Comparison of ENCODE assay signal across 18 mouse cellular contexts in genomic region chr3:126463119-126463815, GRCm38 (mm10).
DNase-seq lines count a peak whose midpoint lies in the region; ATAC-seq and TF ChIP-seq lines count a peak whose summit lies in the region.
"Had no signal": no experiment of that assay in that cellular context is flagged by ENCODE, and none has a peak within 500 bp of the region (broad histone marks: within the 10 kb centered on the region; RNA-seq: fewer than 3 reads in every experiment).

No protein-coding gene starts in this region.

- no peak overlapping the region for H3K4me2 ChIP-seq in hindbrain, postnatal 0 days (ENCODE audit: low read depth, low read length)
- no peak overlapping the region for H3K4me2 ChIP-seq in hindbrain, embryonic 12.5 days (replicated peaks)
- H3K4me2 ChIP-seq in midbrain, embryonic 14.5 days (ENCODE audit: low read length), result no peak overlapping the region
- no peak overlapping the region for H3K4me2 ChIP-seq in midbrain, embryonic 16.5 days (ENCODE audit: low read length)
- H3K4me2 ChIP-seq: embryonic facial prominence, embryonic 13.5 days; heart, embryonic 13.5 days; limb, embryonic 15.5 days; stomach, embryonic 15.5 days had no signal

- TF ChIP-seq CTCF in hindbrain, postnatal 0 days (IDR thresholded peaks at IDR 0.05; ENCODE audit: low read depth), result no peak

- no peak overlapping the region for H3K4me3 ChIP-seq in hindbrain, postnatal 0 days (ENCODE audit: low read length)
- H3K4me3 ChIP-seq in hindbrain, embryonic 12.5 days, result no peak overlapping the region
- no peak overlapping the region for H3K4me3 ChIP-seq in midbrain, embryonic 14.5 days (replicated peaks; ENCODE audit: low read depth, low read length)
- H3K4me3 ChIP-seq in midbrain, embryonic 16.5 days (ENCODE audit: low read depth, low read length), result no peak overlapping the region
- H3K4me3 ChIP-seq: embryonic facial prominence, embryonic 13.5 days; heart, embryonic 13.5 days; limb, embryonic 15.5 days; midbrain, embryonic 10.5 days; stomach, embryonic 15.5 days had no signal

- no peaks in the 10 kb centered on the region for H3K36me3 ChIP-seq in hindbrain, postnatal 0 days (ENCODE audit: insufficient read depth, low read length)
- H3K36me3 ChIP-seq in hindbrain, embryonic 12.5 days, result no peaks in the 10 kb centered on the region
- H3K36me3 ChIP-seq in midbrain, embryonic 14.5 days (ENCODE audit: control insufficient read depth, insufficient read depth, low read length), result no peaks in the 10 kb centered on the region
- no peaks in the 10 kb centered on the region for H3K36me3 ChIP-seq in midbrain, embryonic 16.5 days (ENCODE audit: control insufficient read depth, insufficient read depth, low read length)
- H3K36me3 ChIP-seq: embryonic facial prominence, embryonic 13.5 days; heart, embryonic 13.5 days; limb, embryonic 15.5 days; midbrain, embryonic 10.5 days; stomach, embryonic 15.5 days had no signal

- no peak overlapping the region for H3K9ac ChIP-seq in hindbrain, postnatal 0 days (replicated peaks; ENCODE audit: low read length)
- H3K9ac ChIP-seq in hindbrain, embryonic 12.5 days, result no peak overlapping the region
- H3K9ac ChIP-seq in midbrain, embryonic 14.5 days (replicated peaks; ENCODE audit: low read length), result no peak overlapping the region
- H3K9ac ChIP-seq in midbrain, embryonic 16.5 days (ENCODE audit: low read depth, low read length), result no peak overlapping the region
- H3K9ac ChIP-seq: embryonic facial prominence, embryonic 13.5 days; heart, embryonic 13.5 days; limb, embryonic 15.5 days; stomach, embryonic 15.5 days had no signal

- no peaks in the 10 kb centered on the region for H3K9me3 ChIP-seq in hindbrain, postnatal 0 days (ENCODE audit: low read length)
- H3K9me3 ChIP-seq in hindbrain, embryonic 12.5 days (replicated peaks), result no peaks in the 10 kb centered on the region
- H3K9me3 ChIP-seq in midbrain, embryonic 14.5 days (ENCODE audit: control insufficient read depth, low read length), result no peaks in the 10 kb centered on the region
- no peaks in the 10 kb centered on the region for H3K9me3 ChIP-seq in midbrain, embryonic 16.5 days (replicated peaks; ENCODE audit: control insufficient read depth, low read length, poor library complexity, severe bottlenecking)
- H3K9me3 ChIP-seq: embryonic facial prominence, embryonic 13.5 days; heart, embryonic 13.5 days; limb, embryonic 15.5 days; midbrain, embryonic 10.5 days; stomach, embryonic 15.5 days had no signal

- WGBS in hindbrain, postnatal 0 days, result 69% methylated on average over 4 of the region's 4 CpGs
- 80% methylated on average over 4 of the region's 4 CpGs for WGBS in hindbrain, embryonic 12.5 days
- WGBS in midbrain, embryonic 14.5 days, result 73% methylated on average over 4 of the region's 4 CpGs
- 65% methylated on average over 4 of the region's 4 CpGs for WGBS in midbrain, embryonic 16.5 days

- no peaks in the 10 kb centered on the region for H3K4me1 ChIP-seq in hindbrain, postnatal 0 days (ENCODE audit: insufficient read depth, low read length)
- H3K4me1 ChIP-seq in hindbrain, embryonic 12.5 days, result no peaks in the 10 kb centered on the region
- H3K4me1 ChIP-seq in midbrain, embryonic 14.5 days (ENCODE audit: control insufficient read depth, insufficient read depth, low read length), result no peaks in the 10 kb centered on the region
- no peaks in the 10 kb centered on the region for H3K4me1 ChIP-seq in midbrain, embryonic 16.5 days (ENCODE audit: control insufficient read depth, insufficient read depth, low read length)
- H3K4me1 ChIP-seq: embryonic facial prominence, embryonic 13.5 days; heart, embryonic 13.5 days; limb, embryonic 15.5 days; midbrain, embryonic 10.5 days; stomach, embryonic 15.5 days had no signal

- intact Hi-C loops in left cerebral cortex, postnatal 36 days (cut with DNase I), result no loop called here
- intact Hi-C loops in left cerebral cortex, postnatal 4 days (cut with DNase I), result no loop called here

- no peaks in the 10 kb centered on the region for H3K27me3 ChIP-seq in hindbrain, postnatal 0 days (ENCODE audit: insufficient read depth, low read length)
- no peaks in the 10 kb centered on the region for H3K27me3 ChIP-seq in hindbrain, embryonic 12.5 days
- no peaks in the 10 kb centered on the region for H3K27me3 ChIP-seq in midbrain, embryonic 14.5 days (ENCODE audit: control insufficient read depth, insufficient read depth, low read length)
- H3K27me3 ChIP-seq in midbrain, embryonic 16.5 days (ENCODE audit: control insufficient read depth, insufficient read depth, low read depth, low read length), result no peaks in the 10 kb centered on the region
- H3K27me3 ChIP-seq: embryonic facial prominence, embryonic 13.5 days; heart, embryonic 13.5 days; limb, embryonic 15.5 days; stomach, embryonic 15.5 days had no signal

- ATAC-seq in hindbrain, postnatal 0 days, result peak; percentile 70; the same call in 1 of the 2 replicates
- ATAC-seq in hindbrain, embryonic 12.5 days (ENCODE audit: low FRiP score), result no peak
- no peak for ATAC-seq in midbrain, embryonic 14.5 days (ENCODE audit: low FRiP score, low TSS enrichment)
- no peak for ATAC-seq in midbrain, embryonic 16.5 days
- ATAC-seq in neutrophil, adult 5-6 weeks (ENCODE audit: extremely low read depth, insufficient number of reproducible peaks, low FRiP score, poor library complexity, severe bottlenecking), result 0 out of 2 replicates have a peak, but pooled peaks have one; percentile 30
- ATAC-seq: CD4-positive, CD25-positive, alpha-beta regulatory T cell, adult 4 months; intestine, postnatal 0 days had no signal

- H3K27ac ChIP-seq in hindbrain, postnatal 0 days, result no peak overlapping the region
- H3K27ac ChIP-seq in hindbrain, embryonic 12.5 days, result no peak overlapping the region
- H3K27ac ChIP-seq in midbrain, embryonic 14.5 days (replicated peaks; ENCODE audit: low read depth, low read length), result no peak overlapping the region
- H3K27ac ChIP-seq in midbrain, embryonic 16.5 days (ENCODE audit: low read length), result no peak overlapping the region
- H3K27ac ChIP-seq: embryonic facial prominence, embryonic 13.5 days; heart, embryonic 13.5 days; limb, embryonic 15.5 days; midbrain, embryonic 10.5 days; stomach, embryonic 15.5 days had no signal

- peak; percentile 37 for DNase-seq in hindbrain, postnatal 0 days (ENCODE audit: low spot score)
- DNase-seq in midbrain, embryonic 14.5 days, result peak; percentile 24
- DNase-seq in brain, embryonic 18.5 days (ENCODE audit: low read depth, low spot score), result peak; percentile 16
- DNase-seq in left cerebral cortex, postnatal 36 days (ENCODE audit: low spot score in 2 of 2), result no peak
- DNase-seq in left cerebral cortex, postnatal 4 days, result no peak
- DNase-seq: kidney, postnatal 10 days; retina, postnatal 1 day; thymus, postnatal 14 days had no signal

Comparison
In these comparisons a context has a peak if more than half of its experiments do, and no peak if none do; other contexts are left out.
1. ATAC-seq: peak in hindbrain, postnatal 0 days (single experiment) and neutrophil, adult 5-6 weeks (single experiment); none in hindbrain, embryonic 12.5 days (single experiment), midbrain, embryonic 14.5 days (single experiment) and midbrain, embryonic 16.5 days (single experiment).
2. DNase-seq: peak in hindbrain, postnatal 0 days (single experiment), midbrain, embryonic 14.5 days (single experiment) and brain, embryonic 18.5 days (single experiment); none in left cerebral cortex, postnatal 36 days (0 of 2) and left cerebral cortex, postnatal 4 days (single experiment).